9 mouse cellular contexts compared by ENCODE assay signal in the genomic region with DNA sequence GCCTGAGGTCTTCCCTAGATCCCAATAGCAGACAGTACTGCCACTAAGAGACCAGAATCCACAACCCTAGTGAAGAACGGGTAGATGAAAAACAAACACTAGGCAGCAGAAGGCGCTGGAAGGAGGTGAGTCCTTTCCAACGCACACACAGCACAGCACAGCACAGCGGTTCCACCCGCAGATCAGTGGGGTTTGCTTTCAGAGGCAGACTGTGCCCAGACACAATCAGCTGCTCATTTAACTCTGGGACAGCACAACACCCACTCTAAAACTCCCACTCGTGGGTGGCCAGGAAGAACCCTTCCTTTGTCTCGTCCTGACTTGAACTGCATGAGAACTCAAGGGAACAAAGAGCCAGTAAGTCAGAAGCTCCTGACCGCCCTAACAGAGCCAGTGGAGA. TPM values are rescaled to one million over a fixed set of nuclear protein-coding genes. Genes with fewer than 3 reads are reported as not detected.
DNase-seq lines count a peak whose midpoint lies in the region; ATAC-seq and TF ChIP-seq lines count a peak whose summit lies in the region.
"Had no signal": no experiment of that assay in that cellular context is flagged by ENCODE, and none has a peak within 500 bp of the region (broad histone marks: within the 10 kb centered on the region; RNA-seq: fewer than 3 reads in every experiment).

No protein-coding gene starts in this region.

- peak overlapping the region; percentile 44; the same call in 1 of the 2 replicates for H3K27ac ChIP-seq in kidney, postnatal 0 days
- peak overlapping the region; percentile 89 for H3K27ac ChIP-seq in ES-E14 (ENCODE audit: insufficient read depth, low read depth, low read length, poor library complexity, severe bottlenecking)
- H3K27ac ChIP-seq in limb, embryonic 10.5 days = peak overlapping the region; percentile 66

- in situ Hi-C loops in ES-E14 (cut with MboI; ENCODE audit: low sequenced_read_pairs in 2 of 2, unreplicated experiment in 2 of 2) = no loop called here

- WGBS in kidney, postnatal 0 days = 24% methylated on average over 8 of the region's 8 CpGs
- 19% methylated on average over 8 of the region's 8 CpGs for WGBS in limb, embryonic 10.5 days

- no peaks in the 10 kb centered on the region for H3K9me3 ChIP-seq in kidney, postnatal 0 days (replicated peaks; ENCODE audit: low read length)
- no peaks in the 10 kb centered on the region for H3K9me3 ChIP-seq in ES-E14 (ENCODE audit: control insufficient read depth, insufficient read depth, low read depth, low read length)
- H3K9me3 ChIP-seq in limb, embryonic 10.5 days (replicated peaks) = no peaks in the 10 kb centered on the region

- H3K4me3 ChIP-seq in kidney, postnatal 0 days (replicated peaks; ENCODE audit: low read depth, low read length) = no peak overlapping the region
- peak overlapping the region; percentile 3 to 32; a peak in 2 of 4 replicates for H3K4me3 ChIP-seq in ES-E14 (ENCODE audit: insufficient read depth in 1 of 2, low read depth in 1 of 2, low read length in 2 of 2, poor library complexity in 1 of 2, severe bottlenecking in 1 of 2)
- H3K4me3 ChIP-seq in limb, embryonic 10.5 days = no peak overlapping the region

- H3K4me2 ChIP-seq in kidney, postnatal 0 days (ENCODE audit: low read length) = no peak overlapping the region

- ATAC-seq in kidney, postnatal 0 days (replicated peaks; ENCODE audit: low FRiP score, low read depth) = no peak
- ATAC-seq in CD4-positive, CD25-positive, alpha-beta regulatory T cell, adult 4 months = peak; percentile 16

- peaks cover 10% of the 10 kb centered on the region; the same call in 1 of the 2 replicates for H3K4me1 ChIP-seq in kidney, postnatal 0 days (replicated peaks; ENCODE audit: insufficient read depth, low read length)
- peaks cover 12 to 26% of the 10 kb centered on the region in 2 experiments for H3K4me1 ChIP-seq in ES-E14 (ENCODE audit: control insufficient read depth in 2 of 2, insufficient read depth in 2 of 2, low read length in 2 of 2, poor library complexity in 1 of 2)
- peaks cover 19% of the 10 kb centered on the region for H3K4me1 ChIP-seq in limb, embryonic 10.5 days

- H3K27me3 ChIP-seq in kidney, postnatal 0 days (ENCODE audit: insufficient read depth, low read length) = no peaks in the 10 kb centered on the region
- no peaks in the 10 kb centered on the region for H3K27me3 ChIP-seq in limb, embryonic 10.5 days (ENCODE audit: low read depth, poor library complexity, severe bottlenecking)

- DNase-seq in kidney, postnatal 0 days (ENCODE audit: low spot score) = no peak
- no peak for DNase-seq in kidney, postnatal 36 days
- DNase-seq in ES-E14 (ENCODE audit: low read depth, low spot score) = no peak
- no peak for DNase-seq in limb, embryonic 10.5 days (ENCODE audit: low spot score)
- no peak for DNase-seq in frontal cortex, postnatal 25 days (ENCODE audit: low spot score in 2 of 2)
- no peak for DNase-seq in adrenal gland, postnatal 10 days
- DNase-seq in lung, postnatal 10 days = no peak

- no peak for TF ChIP-seq CTCF in kidney, postnatal 0 days (IDR thresholded peaks at IDR 0.05; ENCODE audit: low read depth)

- no peak overlapping the region for H3K9ac ChIP-seq in kidney, postnatal 0 days (ENCODE audit: low read depth, low read length)
- H3K9ac ChIP-seq in ES-E14 (ENCODE audit: insufficient read depth, low read depth, low read length, poor library complexity, severe bottlenecking) = peak overlapping the region; percentile 8; the same call in 1 of the 2 replicates

- H3K36me3 ChIP-seq in kidney, postnatal 0 days (ENCODE audit: insufficient read depth, low read length) = no peaks in the 10 kb centered on the region
- H3K36me3 ChIP-seq in ES-E14 (ENCODE audit: control insufficient read depth, insufficient read depth, low read length, poor library complexity, severe bottlenecking) = peaks cover 3% of the 10 kb centered on the region; the same call in 1 of the 2 replicates
- peaks cover 2% of the 10 kb centered on the region; the same call in 1 of the 2 replicates for H3K36me3 ChIP-seq in limb, embryonic 10.5 days

TF ChIP-seq in ES-E14, 5 proteins besides CTCF, POLR2A, EP300 and RAD21:
- no peak for TF ChIP-seq ZC3H11A (IDR thresholded peaks at IDR 0.05; ENCODE audit: borderline replicate concordance, low read depth, low read length)
- no peak for TF ChIP-seq ZNF384 (IDR thresholded peaks at IDR 0.05; ENCODE audit: low read depth, low read length)
- TF ChIP-seq HCFC1 (IDR thresholded peaks at IDR 0.05; ENCODE audit: borderline replicate concordance, insufficient read depth, low read length) = no peak
- TF ChIP-seq CHD2 (IDR thresholded peaks at IDR 0.05; ENCODE audit: low read depth, low read length) = no peak
- no peak for TF ChIP-seq MAFK (IDR thresholded peaks at IDR 0.05; ENCODE audit: insufficient read depth, low read depth, low read length)

RNA-seq across cellular contexts. Expression of gene A730071L15Rik, which starts 20.6 kb away (rescaled TPM):
- 0.53 and 0.84 TPM in 2 replicates for polyA plus RNA-seq in kidney, postnatal 0 days (2015; fragmentation: Nextera tagmentation; extraction: Ambion mirVana)
- polyA plus RNA-seq in CD4-positive, CD25-positive, alpha-beta regulatory T cell, adult 4 months (2017; shearing (Covaris generic)) = under 1 TPM in 1 of 2 experiments, not detected in 1; 0.56 TPM
- 0.58 and 1.2 TPM in 2 replicates for total RNA-seq in ES-E14 (2012; rRNA removed)
- 0.29 and 0.53 TPM in 2 replicates for polyA plus RNA-seq in limb, embryonic 10.5 days (2016; fragmentation: Nextera tagmentation; extraction: Ambion mirVana)
- total RNA-seq in adrenal gland, postnatal 10 days (2021) = under 1 TPM; 0.21 to 0.24 TPM
- total RNA-seq: layer of hippocampus, postnatal 10 days had no signal

RNA-seq across cellular contexts. Expression of gene Nudcd3, which starts 21.0 kb away (rescaled TPM):
- polyA plus RNA-seq in kidney, postnatal 0 days (2015; fragmentation: Nextera tagmentation; extraction: Ambion mirVana) = 28.1 and 29.1 TPM in 2 replicates
- 10 to 100 TPM; 32.3 to 52.0 TPM for polyA plus RNA-seq in CD4-positive, CD25-positive, alpha-beta regulatory T cell, adult 4 months (2017; shearing (Covaris generic))
- 59.3 and 71.1 TPM in 2 replicates for total RNA-seq in ES-E14 (2012; rRNA removed)
- 52.2 and 55.3 TPM in 2 replicates for polyA plus RNA-seq in limb, embryonic 10.5 days (2016; fragmentation: Nextera tagmentation; extraction: Ambion mirVana)
- total RNA-seq in adrenal gland, postnatal 10 days (2021) = 10 to 100 TPM; 45.8 to 52.3 TPM

RNA-seq across cellular contexts. Expression of gene Npc1l1, which starts 50.7 kb away (rescaled TPM):
- polyA plus RNA-seq in kidney, postnatal 0 days (2015; fragmentation: Nextera tagmentation; extraction: Ambion mirVana) = 0.10 and 0.11 TPM in 2 replicates
- under 1 TPM; 0.07 to 0.13 TPM for polyA plus RNA-seq in CD4-positive, CD25-positive, alpha-beta regulatory T cell, adult 4 months (2017; shearing (Covaris generic))
- 0.40 and 0.48 TPM in 2 replicates for total RNA-seq in ES-E14 (2012; rRNA removed)
- polyA plus RNA-seq in limb, embryonic 10.5 days (2016; fragmentation: Nextera tagmentation; extraction: Ambion mirVana) = 0.03 TPM in 1 of 2 replicates, not detected in the other
- not detected for total RNA-seq in adrenal gland, postnatal 10 days (2021)

Comparison
In these comparisons a context has a peak if more than half of its experiments do, and no peak if none do; other contexts are left out.
1. H3K4me3 ChIP-seq: peak in ES-E14 (2 of 2); none in kidney, postnatal 0 days (single experiment) and limb, embryonic 10.5 days (single experiment).
2. Peak in every context shown above with its lines, with median percentiles within 50 percentile points of each other: H3K27ac ChIP-seq.